Mouse (Mus musculus) lung, postnatal 0 days (tissue): ENCODE data around the gene Nfkbib.

Experiments
- CTCF ChIP-seq: IDR thresholded peaks from 2 replicates; pipeline ENCODE4 v1.5.1; 2016; ENCODE audit warnings: antibody characterized with exemption, mild to moderate bottlenecking
- EP300 ChIP-seq: IDR thresholded peaks from 2 replicates; pipeline ENCODE4 v1.6.1; 2016; ENCODE audit warnings: antibody characterized with exemption, mild to moderate bottlenecking, control low read depth

DNA sequence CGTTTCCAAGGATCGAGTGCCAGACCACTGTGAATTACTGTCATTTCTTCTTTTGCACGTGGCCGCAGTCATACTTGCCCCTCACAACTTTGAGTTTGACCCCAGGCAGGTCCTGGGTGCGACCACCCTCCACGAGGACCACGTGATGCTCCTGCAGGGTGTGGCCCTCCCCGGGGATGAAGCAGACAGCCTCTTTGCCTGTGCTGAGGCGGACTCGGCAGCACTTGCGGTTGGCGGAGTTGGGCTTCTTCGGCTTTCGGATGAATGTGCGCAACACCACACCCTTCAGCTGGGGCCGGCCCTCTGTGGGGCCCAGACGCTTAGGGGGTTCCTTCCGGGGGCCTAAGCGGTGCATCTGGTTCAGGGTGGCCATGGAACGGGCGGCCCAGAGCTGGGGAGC lies 27.5 kb downstream of the Nfkbib start:
- TF ChIP-seq CTCF: no peak
- no peak for TF ChIP-seq EP300
